Mouse (Mus musculus) intestine, embryonic 16.5 days (tissue): Measurements from ENCODE around the gene Lrfn2. TPM values are rescaled to one million over a fixed set of nuclear protein-coding genes. Genes with fewer than 3 reads are reported as not detected.

Experiments used
- ATAC-seq: fragments of 200-750 bp; cut with Nextera tagmentation; 2 replicates; pipeline ENCODE4 v1.8.0; 2017; ENCODE audit warnings: moderate TSS enrichment, moderate library complexity
- H3K27ac ChIP-seq: fragments of 300-500 bp; sonication (generic); 2 replicates; pipeline ENCODE4 v1.5.1; 2014; ENCODE audit warnings: mild to moderate bottlenecking, low read length
- H3K27me3 ChIP-seq: fragments of 300-500 bp; sonication (generic); replicated peaks from 2 replicates; pipeline ENCODE4 v1.6.1; 2014; ENCODE audit warnings: low read length, control low read depth, mixed read lengths; ENCODE audit not compliant: control insufficient read depth, insufficient read depth
- H3K36me3 ChIP-seq: fragments of 300-500 bp; sonication (generic); 2 replicates; pipeline ENCODE4 v1.6.1; 2014; ENCODE audit warnings: low read length, control low read depth; ENCODE audit not compliant: control insufficient read depth, insufficient read depth
- H3K4me1 ChIP-seq: fragments of 300-500 bp; sonication (generic); 2 replicates; pipeline ENCODE4 v1.6.1; 2014; ENCODE audit warnings: low read length, control low read depth, mixed read lengths; ENCODE audit not compliant: control insufficient read depth, insufficient read depth
- H3K4me2 ChIP-seq: fragments of 300-500 bp; sonication (generic); 2 replicates; pipeline ENCODE4 v1.6.1; 2014; ENCODE audit warnings: low read depth, low read length, control low read depth
- H3K4me3 ChIP-seq: fragments of 300-500 bp; sonication (generic); 2 replicates; pipeline ENCODE4 v1.5.1; 2014; ENCODE audit warnings: mild to moderate bottlenecking, low read length
- H3K9ac ChIP-seq: fragments of 300-500 bp; sonication (generic); 2 replicates; pipeline ENCODE4 v1.6.1; 2014; ENCODE audit warnings: low read depth, low read length
- H3K9me3 ChIP-seq: fragments of 300-500 bp; sonication (generic); 2 replicates; pipeline ENCODE4 v1.6.1; 2016; ENCODE audit warnings: low read length, control low read depth; ENCODE audit not compliant: control insufficient read depth
- WGBS: fragments of 180-500 bp; shearing (Covaris S2); extraction: QIAGEN DNeasy Blood & Tissue Kit; methylation state at CpG from one replicate; pipeline ENCODE4 v1.1.7; 2014; 5-methylcytosine and 5-hydroxymethylcytosine counted together
- polyA plus RNA-seq: library from polyadenylated mRNA; unstranded; fragments of >200 nt; fragmentation: Nextera tagmentation; extraction: Ambion mirVana; gene quantifications from 2 replicates; pipeline ENCODE4 v1.2.1, GENCODE M21; 2015

Gene Lrfn2
- polyA plus RNA-seq, 1 experiment from 2014 or later, result 0.62 TPM

DNA sequence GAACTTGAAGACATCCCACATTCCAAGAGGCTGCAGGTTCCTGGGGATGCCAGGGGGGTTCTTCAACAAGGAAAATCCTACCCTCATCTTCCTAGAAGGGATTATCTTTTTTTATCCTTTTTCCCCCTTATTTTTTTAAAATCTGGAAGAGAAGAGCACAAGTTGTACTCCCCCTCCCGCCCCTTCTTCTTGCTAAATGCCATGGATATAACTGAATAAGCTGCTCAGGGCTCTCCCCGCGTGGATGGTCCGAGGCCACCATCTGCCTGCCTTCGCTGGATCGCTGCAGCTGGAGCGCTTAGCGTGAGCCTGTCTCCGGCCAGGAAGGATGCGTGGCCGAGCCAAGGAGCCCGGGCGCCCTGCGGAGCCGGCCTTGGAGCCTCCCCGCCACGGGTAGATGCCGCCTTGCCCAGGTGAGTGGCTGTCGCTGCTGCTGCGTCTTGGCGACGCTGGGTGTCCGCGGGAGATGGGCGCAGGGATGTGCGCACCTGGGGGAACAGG lies 277 bp downstream of the Lrfn2 start:
- Histone ChIP-seq H3K4me2 (peak overlapping the region; percentile 73), H3K9ac (peak overlapping the region; percentile 71), H3K4me1 (peaks cover 12% of the 10 kb centered on the region), H3K27ac (no peak overlapping the region), H3K27me3 (peaks cover 20% of the 10 kb centered on the region), H3K36me3 (no peaks in the 10 kb centered on the region), H3K4me3 (peak overlapping the region; percentile 65), H3K9me3 (no peaks in the 10 kb centered on the region)
- WGBS, result under 1% methylated on average over 26 of the region's 26 CpGs
- ATAC-seq, result no peak

DNA sequence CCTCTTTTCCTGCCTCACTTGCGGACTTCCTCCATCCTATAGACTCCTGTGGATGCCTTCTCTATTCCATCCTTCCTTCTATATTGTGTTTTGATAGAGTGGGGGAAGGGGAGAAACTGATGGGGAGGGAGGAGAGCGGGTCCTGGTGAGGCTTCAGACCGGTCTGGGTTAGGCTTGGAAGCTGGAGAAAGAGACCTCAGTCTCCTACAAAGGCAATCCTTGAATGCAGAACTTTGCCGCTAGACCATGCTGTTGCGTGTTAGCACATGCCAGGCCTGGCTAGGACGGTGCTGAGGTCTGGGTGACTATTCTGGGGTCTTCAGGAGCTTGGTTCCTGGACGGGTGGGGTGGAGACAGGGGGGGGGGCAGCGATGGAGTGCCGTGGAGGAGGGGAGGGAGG lies 737 bp downstream of the Lrfn2 start:
- Histone ChIP-seq H3K27ac (no peak overlapping the region), H3K27me3 (peaks cover 20% of the 10 kb centered on the region), H3K36me3 (no peaks in the 10 kb centered on the region), H3K4me1 (peaks cover 12% of the 10 kb centered on the region), H3K9ac (peak overlapping the region; percentile 56; the same call in 1 of the 2 replicates), H3K4me2 (peak overlapping the region; percentile 73), H3K9me3 (no peaks in the 10 kb centered on the region), H3K4me3 (peak overlapping the region; percentile 65)
- 7% methylated on average over 8 of the region's 9 CpGs for WGBS
- no peak for ATAC-seq

DNA sequence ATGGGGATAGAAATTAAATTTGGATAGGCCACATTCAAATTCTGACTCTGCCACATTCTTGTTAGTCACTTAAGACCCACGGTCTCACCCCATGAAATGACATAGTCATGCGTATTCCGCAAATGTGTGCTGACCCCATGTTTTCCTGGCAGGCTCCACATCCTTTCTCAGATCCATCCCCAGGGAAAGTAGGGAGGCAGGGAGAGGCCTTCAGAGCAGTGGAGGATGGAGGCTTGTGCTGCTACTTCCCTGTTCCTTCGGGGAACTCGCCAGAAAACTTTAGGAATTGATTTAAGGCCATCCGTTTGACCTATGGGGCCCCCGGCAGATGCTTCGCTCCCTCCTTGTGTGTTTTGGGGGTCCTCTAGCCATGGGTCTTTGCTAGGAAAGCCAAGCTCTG lies 3.0 kb downstream of the Lrfn2 start:
- no peak overlapping the region for H3K27ac ChIP-seq
- peaks cover 20% of the 10 kb centered on the region for H3K27me3 ChIP-seq
- no peak overlapping the region for H3K4me3 ChIP-seq
- no peak overlapping the region for H3K4me2 ChIP-seq
- H3K36me3 ChIP-seq, result no peaks in the 10 kb centered on the region
- H3K9ac ChIP-seq, result no peak overlapping the region
- ATAC-seq, result no peak
- H3K4me1 ChIP-seq, result peaks cover 12% of the 10 kb centered on the region
- WGBS, result 74% methylated on average over 8 of the region's 8 CpGs
- no peaks in the 10 kb centered on the region for H3K9me3 ChIP-seq

DNA sequence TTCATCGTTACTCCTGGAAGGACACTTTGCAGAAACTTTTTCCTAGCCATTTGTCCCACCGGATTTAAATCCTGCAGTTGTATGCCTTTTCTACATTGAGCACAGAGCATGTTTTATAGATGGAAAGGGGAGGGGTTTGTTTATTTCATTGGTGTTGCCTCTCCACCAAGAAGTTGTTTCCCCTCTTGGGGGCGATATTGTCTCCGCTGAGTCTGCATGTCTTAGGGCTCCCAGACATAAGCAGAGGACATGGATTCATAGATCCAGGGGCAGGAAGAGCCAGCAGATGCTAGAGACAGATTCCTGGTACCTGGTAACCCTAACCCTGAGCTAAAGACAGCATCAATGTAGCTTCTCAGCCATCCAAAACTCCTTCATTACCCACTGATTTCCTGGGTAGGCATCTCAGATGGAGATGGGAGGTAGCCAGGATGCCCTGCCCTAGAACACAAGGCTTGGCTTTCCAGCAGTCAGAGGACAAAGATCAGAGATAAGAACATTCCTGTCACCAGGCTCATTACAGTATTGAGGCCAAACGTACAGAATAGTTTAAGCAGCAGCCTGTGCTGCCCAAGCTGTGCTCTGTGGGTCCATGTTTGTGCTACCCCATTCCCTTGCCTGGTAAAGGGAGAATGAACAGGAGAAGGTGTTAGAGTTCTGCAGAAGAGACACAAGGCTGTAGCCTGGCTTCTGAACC lies 4.4 kb downstream of the Lrfn2 start:
- peak; percentile 84 for ATAC-seq
- Histone ChIP-seq H3K36me3 (no peaks in the 10 kb centered on the region), H3K4me2 (no peak overlapping the region), H3K27ac (no peak overlapping the region), H3K4me1 (peaks cover 9% of the 10 kb centered on the region), H3K9me3 (no peaks in the 10 kb centered on the region), H3K9ac (no peak overlapping the region), H3K4me3 (no peak overlapping the region), H3K27me3 (peaks cover 16% of the 10 kb centered on the region)
- WGBS, result 50% methylated on average over 5 of the region's 5 CpGs

DNA sequence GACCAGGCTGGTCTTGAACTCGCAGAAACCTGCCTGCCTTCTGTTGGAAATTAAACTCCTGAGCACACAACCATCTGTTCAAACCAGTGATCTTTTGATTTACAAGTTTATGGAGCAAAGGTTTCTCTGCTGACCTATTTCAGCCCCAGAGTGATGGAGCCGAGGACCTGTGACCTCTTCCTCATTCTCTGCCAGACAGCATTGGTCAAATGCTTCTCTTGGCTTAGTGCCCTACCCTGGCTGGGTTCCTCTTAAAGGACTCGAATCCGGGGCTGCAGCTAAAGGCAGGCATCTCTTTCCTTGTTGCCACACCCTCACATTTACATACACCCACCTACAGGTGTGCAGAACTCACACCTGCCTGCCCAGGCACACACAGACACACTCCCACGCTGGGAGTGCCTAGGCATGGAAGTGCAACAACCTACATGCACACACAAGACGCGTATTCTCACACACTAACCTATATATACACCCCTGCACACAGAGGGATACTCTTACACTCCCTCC lies 6.6 kb downstream of the Lrfn2 start:
- Histone ChIP-seq H3K27me3 (no peaks in the 10 kb centered on the region), H3K27ac (no peak overlapping the region), H3K4me2 (no peak overlapping the region), H3K4me1 (peaks cover 3% of the 10 kb centered on the region; the same call in 1 of the 2 replicates), H3K9ac (no peak overlapping the region), H3K4me3 (no peak overlapping the region), H3K9me3 (no peaks in the 10 kb centered on the region), H3K36me3 (no peaks in the 10 kb centered on the region)
- WGBS, result 73% methylated on average over 7 of the region's 7 CpGs
- ATAC-seq, result no peak

DNA sequence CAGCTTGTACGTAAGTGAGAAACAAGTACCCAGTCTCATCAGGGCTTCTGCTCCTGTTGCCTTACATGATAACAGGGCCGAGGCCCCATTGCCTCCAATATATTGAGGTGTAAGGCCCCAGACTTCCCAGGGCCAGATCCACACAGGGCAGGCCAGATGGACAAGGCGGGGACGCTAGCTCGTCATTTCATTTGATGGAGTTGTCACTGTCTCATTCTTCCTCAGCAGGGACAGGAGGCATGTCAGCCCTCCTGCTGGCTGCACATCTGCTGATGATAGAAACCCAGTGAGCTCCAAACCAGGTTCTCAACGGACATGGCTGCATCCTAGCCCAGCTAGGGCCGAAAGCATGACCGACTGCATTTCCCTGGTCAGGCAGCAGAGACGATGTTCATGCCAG lies 14.1 kb downstream of the Lrfn2 start:
- no peaks in the 10 kb centered on the region for H3K36me3 ChIP-seq
- no peaks in the 10 kb centered on the region for H3K4me1 ChIP-seq
- no peak overlapping the region for H3K9ac ChIP-seq
- WGBS, result 78% methylated on average over 9 of the region's 9 CpGs
- no peak overlapping the region for H3K27ac ChIP-seq
- no peaks in the 10 kb centered on the region for H3K27me3 ChIP-seq
- H3K4me2 ChIP-seq, result no peak overlapping the region
- H3K9me3 ChIP-seq, result no peaks in the 10 kb centered on the region
- no peak for ATAC-seq
- no peak overlapping the region for H3K4me3 ChIP-seq

DNA sequence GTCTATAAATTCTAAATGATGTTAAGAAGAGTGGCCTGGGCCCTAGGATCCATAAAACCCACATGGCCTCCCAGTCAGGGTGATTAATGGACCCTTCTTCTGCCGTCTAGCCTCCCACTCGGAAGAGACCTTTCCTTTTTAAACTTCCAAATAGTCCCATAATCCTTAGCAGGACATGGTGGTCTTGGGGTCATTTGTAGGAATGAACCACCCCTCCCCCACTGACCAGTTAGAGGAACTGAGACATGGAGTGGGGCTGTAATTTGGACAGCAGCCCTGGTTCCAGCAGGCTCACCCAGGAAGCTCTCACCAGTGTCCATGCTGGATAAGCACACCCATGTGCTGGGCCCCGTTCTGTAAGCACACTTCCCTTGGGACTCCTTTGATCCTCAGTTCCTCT lies 14.6 kb downstream of the Lrfn2 start:
- Histone ChIP-seq H3K36me3 (no peaks in the 10 kb centered on the region), H3K9me3 (no peaks in the 10 kb centered on the region), H3K4me1 (no peaks in the 10 kb centered on the region), H3K27ac (no peak overlapping the region), H3K27me3 (no peaks in the 10 kb centered on the region), H3K4me2 (no peak overlapping the region), H3K4me3 (no peak overlapping the region), H3K9ac (no peak overlapping the region)
- ATAC-seq, result no peak
- WGBS, result 36% methylated on average over 3 of the region's 3 CpGs

DNA sequence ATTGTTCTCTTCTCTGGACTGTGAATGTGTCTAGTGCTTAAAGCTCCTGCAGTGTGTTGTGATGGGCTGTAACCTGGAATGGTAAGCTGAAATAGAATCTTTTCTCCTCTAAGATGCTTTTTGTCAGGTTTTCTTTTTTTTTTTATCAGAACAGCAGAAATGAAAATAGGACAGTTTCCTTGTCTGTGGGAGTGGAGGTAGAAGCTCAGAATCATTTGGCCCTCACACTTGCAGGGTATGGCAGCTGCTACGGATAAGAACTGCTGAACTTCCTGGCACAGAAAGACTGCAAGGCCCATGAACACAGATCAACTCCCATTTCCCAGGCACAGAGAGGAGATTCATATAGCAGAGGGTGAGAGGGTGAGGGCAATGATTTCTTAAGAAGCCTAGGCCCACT lies 19.1 kb downstream of the Lrfn2 start:
- no peaks in the 10 kb centered on the region for H3K36me3 ChIP-seq
- no peak overlapping the region for H3K4me3 ChIP-seq
- H3K27me3 ChIP-seq, result no peaks in the 10 kb centered on the region
- H3K4me1 ChIP-seq, result no peaks in the 10 kb centered on the region
- no peak for ATAC-seq
- no peak overlapping the region for H3K9ac ChIP-seq
- no peak overlapping the region for H3K4me2 ChIP-seq
- no peaks in the 10 kb centered on the region for H3K9me3 ChIP-seq
- WGBS, result 81% methylated on average over 1 of the region's 1 CpGs
- no peak overlapping the region for H3K27ac ChIP-seq

DNA sequence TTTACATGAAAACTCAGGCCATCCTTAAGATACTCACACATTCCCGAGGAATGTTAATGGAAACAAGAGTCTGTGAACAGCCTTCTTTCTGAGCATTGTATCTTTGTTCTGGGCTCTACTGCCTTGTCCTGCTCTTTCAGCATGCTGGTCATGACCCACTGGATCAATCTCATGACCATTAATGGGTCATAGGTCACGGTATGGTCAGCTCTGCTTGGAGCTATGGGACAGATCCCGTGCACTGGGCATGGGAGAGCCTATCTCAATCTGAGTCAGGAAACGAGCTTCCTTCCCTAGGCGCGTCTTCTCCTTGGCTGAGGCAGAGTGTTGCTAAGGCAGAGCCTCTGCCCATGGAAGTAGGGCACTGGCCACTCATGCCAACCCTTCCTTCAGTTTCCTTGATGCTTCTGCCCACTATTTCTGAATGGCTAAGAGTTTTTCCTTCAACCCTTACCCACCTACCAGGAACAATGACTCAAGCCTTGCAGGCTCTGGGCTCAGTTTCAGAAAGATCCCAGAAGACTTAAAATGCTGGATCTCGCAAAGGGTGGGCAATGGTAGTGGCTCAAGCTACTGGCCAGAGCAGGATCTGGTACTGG lies 24.0 kb downstream of the Lrfn2 start:
- Histone ChIP-seq H3K36me3 (no peaks in the 10 kb centered on the region), H3K9me3 (no peaks in the 10 kb centered on the region), H3K4me1 (peaks cover 13% of the 10 kb centered on the region), H3K4me3 (no peak overlapping the region), H3K9ac (no peak overlapping the region), H3K27ac (no peak overlapping the region), H3K27me3 (no peaks in the 10 kb centered on the region), H3K4me2 (no peak overlapping the region)
- WGBS, result 70% methylated on average over 7 of the region's 7 CpGs
- ATAC-seq, result no peak
